Comparison of ENCODE assay signal across 25 mouse cellular contexts in the genomic region with DNA sequence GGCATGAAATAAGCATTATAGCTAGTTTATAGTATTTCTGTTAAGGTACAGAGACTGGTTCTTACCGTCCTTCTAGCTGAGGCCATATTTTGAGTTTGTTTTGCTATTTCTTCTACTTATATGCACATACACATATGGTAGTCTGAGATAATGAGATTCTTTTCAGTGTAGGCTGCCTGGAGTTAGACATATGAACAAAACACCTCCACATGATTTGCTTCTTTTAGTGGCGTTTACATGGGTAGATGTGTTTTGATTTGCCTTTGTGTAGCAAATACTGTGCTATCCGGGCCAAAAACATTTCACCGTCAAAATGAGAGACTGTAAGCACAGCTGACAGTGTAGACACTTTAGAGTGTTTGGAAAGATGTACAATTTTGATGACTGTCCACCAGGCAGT.
"Had no signal": no experiment of that assay in that cellular context is flagged by ENCODE, and none has a peak within 500 bp of the region (broad histone marks: within the 10 kb centered on the region; RNA-seq: fewer than 3 reads in every experiment).

No protein-coding gene starts in this region.

- H3K9me3 ChIP-seq: limb, embryonic 10.5 days; limb, embryonic 13.5 days; liver, embryonic 12.5 days; liver, embryonic 15.5 days; lung, embryonic 15.5 days; megakaryocyte, embryonic 14.5 days; midbrain, embryonic 12.5 days; midbrain, embryonic 15.5 days; neural tube, embryonic 12.5 days; neural tube, embryonic 15.5 days had no signal

- H3K4me1 ChIP-seq: limb, embryonic 10.5 days; limb, embryonic 13.5 days; liver, embryonic 12.5 days; liver, embryonic 15.5 days; lung, embryonic 15.5 days; midbrain, embryonic 12.5 days; midbrain, embryonic 15.5 days; neural tube, embryonic 12.5 days; neural tube, embryonic 15.5 days had no signal

- H3K9ac ChIP-seq: limb, embryonic 13.5 days; liver, embryonic 12.5 days; liver, embryonic 15.5 days; lung, embryonic 15.5 days; midbrain, embryonic 12.5 days; midbrain, embryonic 15.5 days; neural tube, embryonic 12.5 days; neural tube, embryonic 15.5 days had no signal

- H3K36me3 ChIP-seq: limb, embryonic 10.5 days; limb, embryonic 13.5 days; liver, embryonic 12.5 days; liver, embryonic 15.5 days; lung, embryonic 15.5 days; midbrain, embryonic 12.5 days; midbrain, embryonic 15.5 days; neural tube, embryonic 12.5 days; neural tube, embryonic 15.5 days had no signal

- DNase-seq: kidney, postnatal 25 days; layer of hippocampus, adult 9-11 months; liver; lung, adult 18-20 months; lung, postnatal 10 days; lung, postnatal 36 days; right cerebral cortex, adult 18-20 months; right cerebral cortex, postnatal 14 days; right cerebral cortex, postnatal 4 days; thymus, adult 2 months; thymus, postnatal 14 days; thymus, postnatal 4 days had no signal

- H3K27ac ChIP-seq: kidney, postnatal 0 days; layer of hippocampus, adult 2 months; limb, embryonic 10.5 days; limb, embryonic 13.5 days; liver, embryonic 12.5 days; liver, embryonic 15.5 days; lung, embryonic 15.5 days; midbrain, embryonic 12.5 days; midbrain, embryonic 15.5 days; neural tube, embryonic 12.5 days; neural tube, embryonic 15.5 days; stomach, postnatal 0 days had no signal

- H3K27me3 ChIP-seq: limb, embryonic 13.5 days; liver, embryonic 12.5 days; liver, embryonic 15.5 days; lung, embryonic 15.5 days; megakaryocyte, embryonic 14.5 days; midbrain, embryonic 12.5 days; midbrain, embryonic 15.5 days; neural tube, embryonic 12.5 days; neural tube, embryonic 15.5 days had no signal

- H3K4me3 ChIP-seq: layer of hippocampus, adult 2 months; limb, embryonic 10.5 days; limb, embryonic 13.5 days; liver, embryonic 12.5 days; liver, embryonic 15.5 days; lung, embryonic 15.5 days; megakaryocyte, embryonic 14.5 days; midbrain, embryonic 12.5 days; midbrain, embryonic 15.5 days; neural tube, embryonic 12.5 days; neural tube, embryonic 15.5 days had no signal

- H3K4me2 ChIP-seq: limb, embryonic 13.5 days; liver, embryonic 12.5 days; liver, embryonic 15.5 days; lung, embryonic 15.5 days; midbrain, embryonic 12.5 days; midbrain, embryonic 15.5 days; neural tube, embryonic 12.5 days; neural tube, embryonic 15.5 days had no signal

- ATAC-seq: liver, embryonic 12.5 days; midbrain, embryonic 15.5 days had no signal
